Mouse (Mus musculus): Measurements from ENCODE around the gene Meis3. TPM values are rescaled to one million over a fixed set of nuclear protein-coding genes. Genes with fewer than 3 reads are reported as not detected.

The Meis3 gene
- polyA plus RNA-seq, 1 experiment from 2014 or later = 29.5 TPM

GRCm38 (mm10) chr7:16132926-16133325 is 42.0 kb upstream of the Meis3 start:
- Histone ChIP-seq H3K4me1 (ENCODE audit: control insufficient read depth, insufficient read depth, low read length) (peaks cover 20% of the 10 kb centered on the region), H3K36me3 (ENCODE audit: control insufficient read depth, insufficient read depth, low read length) (0 out of 2 replicates have a peak, but pooled peaks cover 5% of the 10 kb centered on the region), H3K27me3 (replicated peaks; ENCODE audit: control insufficient read depth, insufficient read depth, low read length) (no peaks in the 10 kb centered on the region), H3K9me3 (ENCODE audit: control insufficient read depth, low read length) (no peaks in the 10 kb centered on the region), H3K4me3 (ENCODE audit: low read depth, low read length) (no peak overlapping the region), H3K4me2 (ENCODE audit: low read depth, low read length) (no peak overlapping the region), H3K9ac (ENCODE audit: low read depth, low read length) (no peak overlapping the region), H3K27ac (replicated peaks; ENCODE audit: low read depth, low read length) (no peak overlapping the region)
- ATAC-seq (ENCODE audit: low read depth) (no peak), DNase-seq (ENCODE audit: low spot score) (no peak)
- WGBS = 51% methylated on average over 3 of the region's 3 CpGs

- Histone ChIP-seq H3K9me3 (ENCODE audit: control insufficient read depth, low read length) (no peaks in the 10 kb centered on the region), H3K4me3 (ENCODE audit: low read depth, low read length) (no peak overlapping the region), H3K4me1 (ENCODE audit: control insufficient read depth, insufficient read depth, low read length) (peaks cover 20% of the 10 kb centered on the region), H3K27me3 (replicated peaks; ENCODE audit: control insufficient read depth, insufficient read depth, low read length) (no peaks in the 10 kb centered on the region), H3K4me2 (ENCODE audit: low read depth, low read length) (no peak overlapping the region), H3K9ac (ENCODE audit: low read depth, low read length) (no peak overlapping the region), H3K27ac (replicated peaks; ENCODE audit: low read depth, low read length) (no peak overlapping the region), H3K36me3 (ENCODE audit: control insufficient read depth, insufficient read depth, low read length) (0 out of 2 replicates have a peak, but pooled peaks cover 5% of the 10 kb centered on the region)
- ATAC-seq (ENCODE audit: low read depth) = no peak
- 91% methylated on average over 9 of the region's 9 CpGs for WGBS
- DNase-seq (ENCODE audit: low spot score) = no peak
These were observed 41.2 kb upstream of the Meis3 start for GRCm38 (mm10) chr7:16133691-16134090.

- H3K9me3 ChIP-seq (ENCODE audit: control insufficient read depth, low read length) = no peaks in the 10 kb centered on the region
- 0 out of 2 replicates have a peak, but pooled peaks cover 5% of the 10 kb centered on the region for H3K36me3 ChIP-seq (ENCODE audit: control insufficient read depth, insufficient read depth, low read length)
- H3K4me3 ChIP-seq (ENCODE audit: low read depth, low read length) = no peak overlapping the region
- no peaks in the 10 kb centered on the region for H3K27me3 ChIP-seq (replicated peaks; ENCODE audit: control insufficient read depth, insufficient read depth, low read length)
- H3K9ac ChIP-seq (ENCODE audit: low read depth, low read length) = no peak overlapping the region
- DNase-seq (ENCODE audit: low spot score) = no peak
- H3K27ac ChIP-seq (replicated peaks; ENCODE audit: low read depth, low read length) = no peak overlapping the region
- ATAC-seq (ENCODE audit: low read depth) = no peak
- WGBS = 67% methylated on average over 7 of the region's 7 CpGs
- peaks cover 15% of the 10 kb centered on the region for H3K4me1 ChIP-seq (ENCODE audit: control insufficient read depth, insufficient read depth, low read length)
- H3K4me2 ChIP-seq (ENCODE audit: low read depth, low read length) = no peak overlapping the region
These were observed 39.9 kb upstream of the Meis3 start for GRCm38 (mm10) chr7:16134951-16135392.

- H3K4me2 ChIP-seq (ENCODE audit: low read depth, low read length) = no peak overlapping the region
- ATAC-seq (ENCODE audit: low read depth) (no peak), DNase-seq (ENCODE audit: low spot score) (no peak)
- no peak overlapping the region for H3K27ac ChIP-seq (replicated peaks; ENCODE audit: low read depth, low read length)
- WGBS = 29% methylated on average over 20 of the region's 27 CpGs
- H3K36me3 ChIP-seq (ENCODE audit: control insufficient read depth, insufficient read depth, low read length) = peaks cover 3% of the 10 kb centered on the region; the same call in 1 of the 2 replicates
- H3K9ac ChIP-seq (ENCODE audit: low read depth, low read length) = no peak overlapping the region
- no peak overlapping the region for H3K4me3 ChIP-seq (ENCODE audit: low read depth, low read length)
- H3K9me3 ChIP-seq (ENCODE audit: control insufficient read depth, low read length) = no peaks in the 10 kb centered on the region
- no peaks in the 10 kb centered on the region for H3K4me1 ChIP-seq (ENCODE audit: control insufficient read depth, insufficient read depth, low read length)
- H3K27me3 ChIP-seq (replicated peaks; ENCODE audit: control insufficient read depth, insufficient read depth, low read length) = peaks cover 3% of the 10 kb centered on the region; the same call in 1 of the 2 replicates
These were observed 28.1 kb upstream of the Meis3 start for GRCm38 (mm10) chr7:16146489-16147410.

GRCm38 (mm10) chr7:16147643-16148042 is 27.2 kb upstream of the Meis3 start:
- H3K27ac ChIP-seq (replicated peaks; ENCODE audit: low read depth, low read length) = no peak overlapping the region
- H3K9ac ChIP-seq (ENCODE audit: low read depth, low read length) = no peak overlapping the region
- ATAC-seq (ENCODE audit: low read depth) (no peak; the same call in 1 of the 2 replicates), DNase-seq (ENCODE audit: low spot score) (peak; percentile 43)
- WGBS = 7% methylated on average over 15 of the region's 15 CpGs
- H3K4me2 ChIP-seq (ENCODE audit: low read depth, low read length) = no peak overlapping the region
- no peaks in the 10 kb centered on the region for H3K9me3 ChIP-seq (ENCODE audit: control insufficient read depth, low read length)
- H3K27me3 ChIP-seq (replicated peaks; ENCODE audit: control insufficient read depth, insufficient read depth, low read length) = peaks cover 3% of the 10 kb centered on the region; the same call in 1 of the 2 replicates
- H3K36me3 ChIP-seq (ENCODE audit: control insufficient read depth, insufficient read depth, low read length) = peaks cover 3% of the 10 kb centered on the region; the same call in 1 of the 2 replicates
- H3K4me3 ChIP-seq (ENCODE audit: low read depth, low read length) = no peak overlapping the region
- no peaks in the 10 kb centered on the region for H3K4me1 ChIP-seq (ENCODE audit: control insufficient read depth, insufficient read depth, low read length)

GRCm38 (mm10) chr7:16149241-16149640 is 25.6 kb upstream of the Meis3 start:
- no peaks in the 10 kb centered on the region for H3K4me1 ChIP-seq (ENCODE audit: control insufficient read depth, insufficient read depth, low read length)
- H3K36me3 ChIP-seq (ENCODE audit: control insufficient read depth, insufficient read depth, low read length) = peaks cover 3% of the 10 kb centered on the region; the same call in 1 of the 2 replicates
- no peak for DNase-seq (ENCODE audit: low spot score)
- H3K4me3 ChIP-seq (ENCODE audit: low read depth, low read length) = no peak overlapping the region
- H3K9me3 ChIP-seq (ENCODE audit: control insufficient read depth, low read length) = no peaks in the 10 kb centered on the region
- ATAC-seq (ENCODE audit: low read depth) = no peak
- H3K9ac ChIP-seq (ENCODE audit: low read depth, low read length) = no peak overlapping the region
- no peak overlapping the region for H3K4me2 ChIP-seq (ENCODE audit: low read depth, low read length)
- WGBS = 77% methylated on average over 5 of the region's 5 CpGs
- no peak overlapping the region for H3K27ac ChIP-seq (replicated peaks; ENCODE audit: low read depth, low read length)
- peaks cover 3% of the 10 kb centered on the region; the same call in 1 of the 2 replicates for H3K27me3 ChIP-seq (replicated peaks; ENCODE audit: control insufficient read depth, insufficient read depth, low read length)

GRCm38 (mm10) chr7:16150191-16151145 is 24.4 kb upstream of the Meis3 start:
- no peak for DNase-seq (ENCODE audit: low spot score)
- Histone ChIP-seq H3K4me1 (ENCODE audit: control insufficient read depth, insufficient read depth, low read length) (no peaks in the 10 kb centered on the region), H3K9me3 (ENCODE audit: control insufficient read depth, low read length) (no peaks in the 10 kb centered on the region), H3K4me2 (ENCODE audit: low read depth, low read length) (no peak overlapping the region), H3K36me3 (ENCODE audit: control insufficient read depth, insufficient read depth, low read length) (no peaks in the 10 kb centered on the region), H3K27me3 (replicated peaks; ENCODE audit: control insufficient read depth, insufficient read depth, low read length) (peaks cover 3% of the 10 kb centered on the region; the same call in 1 of the 2 replicates), H3K4me3 (ENCODE audit: low read depth, low read length) (no peak overlapping the region), H3K27ac (replicated peaks; ENCODE audit: low read depth, low read length) (no peak overlapping the region), H3K9ac (ENCODE audit: low read depth, low read length) (no peak overlapping the region)
- WGBS = 74% methylated on average over 9 of the region's 9 CpGs
- no peak for ATAC-seq (ENCODE audit: low read depth)

GRCm38 (mm10) chr7:16153522-16153921 is 21.4 kb upstream of the Meis3 start:
- ATAC-seq (ENCODE audit: low read depth) (peak; percentile 81), DNase-seq (ENCODE audit: low spot score) (peak; percentile 67)
- WGBS = 17% methylated on average over 10 of the region's 10 CpGs

More at GRCm38 (mm10) chr7:16153522-16153921, 21.4 kb upstream of the Meis3 start:
- H3K27me3 ChIP-seq (replicated peaks; ENCODE audit: control insufficient read depth, insufficient read depth, low read length) = peaks cover 6% of the 10 kb centered on the region
- H3K4me2 ChIP-seq (ENCODE audit: low read depth, low read length) = no peak overlapping the region
- H3K4me1 ChIP-seq (ENCODE audit: control insufficient read depth, insufficient read depth, low read length) = no peaks in the 10 kb centered on the region
- H3K27ac ChIP-seq (replicated peaks; ENCODE audit: low read depth, low read length) = no peak overlapping the region
- no peak overlapping the region for H3K4me3 ChIP-seq (ENCODE audit: low read depth, low read length)
- H3K36me3 ChIP-seq (ENCODE audit: control insufficient read depth, insufficient read depth, low read length) = no peaks in the 10 kb centered on the region
- no peaks in the 10 kb centered on the region for H3K9me3 ChIP-seq (ENCODE audit: control insufficient read depth, low read length)
- no peak overlapping the region for H3K9ac ChIP-seq (ENCODE audit: low read depth, low read length)

All from embryonic facial prominence, embryonic 14.5 days (tissue).